Comparison of ENCODE assay signal across 12 mouse cellular contexts in genomic region chr9:110676492-110676911, GRCm38 (mm10). TPM values are rescaled to one million over a fixed set of nuclear protein-coding genes. Genes with fewer than 3 reads are reported as not detected.
DNase-seq lines count a peak whose midpoint lies in the region; ATAC-seq and TF ChIP-seq lines count a peak whose summit lies in the region.
"Had no signal": no experiment of that assay in that cellular context is flagged by ENCODE, and none has a peak within 500 bp of the region (broad histone marks: within the 10 kb centered on the region; RNA-seq: fewer than 3 reads in every experiment).

No protein-coding gene starts in this region.

- no peaks in the 10 kb centered on the region for H3K27me3 ChIP-seq in spleen, adult 2 months (ENCODE audit: control insufficient read depth, insufficient read depth, low read length)
- no peaks in the 10 kb centered on the region for H3K27me3 ChIP-seq in liver, embryonic 16.5 days (ENCODE audit: control insufficient read depth, insufficient read depth, low read depth, low read length)
- no peaks in the 10 kb centered on the region for H3K27me3 ChIP-seq in stomach, postnatal 0 days (ENCODE audit: control insufficient read depth, insufficient read depth, low read length)
- no peaks in the 10 kb centered on the region for H3K27me3 ChIP-seq in forebrain, embryonic 10.5 days (ENCODE audit: poor library complexity, severe bottlenecking)
- H3K27me3 ChIP-seq: neural tube, embryonic 12.5 days had no signal

- H3K9me3 ChIP-seq in liver, embryonic 16.5 days (replicated peaks; ENCODE audit: control insufficient read depth, low read length), result no peaks in the 10 kb centered on the region
- H3K9me3 ChIP-seq in stomach, postnatal 0 days (ENCODE audit: control insufficient read depth, low read length), result no peaks in the 10 kb centered on the region
- H3K9me3 ChIP-seq in forebrain, embryonic 10.5 days, result no peaks in the 10 kb centered on the region
- H3K9me3 ChIP-seq: limb, embryonic 10.5 days; neural tube, embryonic 12.5 days had no signal

- H3K27ac ChIP-seq in spleen, adult 2 months (ENCODE audit: insufficient read depth, low read length), result peak overlapping the region; percentile 9; the same call in 1 of the 2 replicates
- H3K27ac ChIP-seq in liver, embryonic 16.5 days (ENCODE audit: low read length), result peak overlapping the region; percentile 6; the same call in 1 of the 2 replicates
- peak overlapping the region; percentile 75 for H3K27ac ChIP-seq in stomach, postnatal 0 days (replicated peaks)
- H3K27ac ChIP-seq in forebrain, embryonic 10.5 days, result no peak overlapping the region
- H3K27ac ChIP-seq: limb, embryonic 10.5 days; neural tube, embryonic 12.5 days had no signal

- TF ChIP-seq EP300 in stomach, postnatal 0 days (optimal IDR thresholded peaks at IDR 0.05), result no peak

- H3K4me3 ChIP-seq in spleen, adult 2 months (ENCODE audit: extremely low read depth, insufficient read depth, insufficient read length), result no peak overlapping the region
- no peak overlapping the region for H3K4me3 ChIP-seq in liver, embryonic 16.5 days (ENCODE audit: low read depth, low read length)
- H3K4me3 ChIP-seq in stomach, postnatal 0 days (ENCODE audit: low read depth, low read length), result no peak overlapping the region
- no peak overlapping the region for H3K4me3 ChIP-seq in forebrain, embryonic 10.5 days
- H3K4me3 ChIP-seq: limb, embryonic 10.5 days; neural tube, embryonic 12.5 days had no signal

- peak; percentile 73 for ATAC-seq in erythroblast, adult 5-6 weeks (replicated peaks; ENCODE audit: low FRiP score, poor library complexity, severe bottlenecking)
- peak; percentile 70 for ATAC-seq in liver, embryonic 16.5 days (ENCODE audit: low read depth)
- ATAC-seq in stomach, postnatal 0 days (ENCODE audit: low FRiP score, low TSS enrichment), result peak; percentile 74

- WGBS in spleen, adult 2 months, result 31% methylated on average over 8 of the region's 8 CpGs
- WGBS in liver, embryonic 16.5 days (ENCODE audit: insufficient replicate concordance), result 22% methylated on average over 8 of the region's 8 CpGs
- WGBS in stomach, postnatal 0 days, result 69% methylated on average over 8 of the region's 8 CpGs
- WGBS in forebrain, embryonic 10.5 days, result 88% methylated on average over 8 of the region's 8 CpGs

- no peak for DNase-seq in spleen, adult 2 months (ENCODE audit: low read depth in 1 of 2, low spot score in 2 of 2)
- no peak for DNase-seq in spleen, postnatal 14 days (ENCODE audit: low spot score in 2 of 2)
- peak; percentile 69 for DNase-seq in stomach, postnatal 0 days (ENCODE audit: low spot score)
- no peak for DNase-seq in cerebellum, adult 8-10 months
- DNase-seq in forebrain, embryonic 10.5 days (ENCODE audit: extremely low spot score, low spot score), result no peak
- DNase-seq: cerebellum, adult 11 months; gastrocnemius, postnatal 14 days; kidney, adult 18-20 months had no signal

- H3K4me1 ChIP-seq in spleen, adult 2 months (ENCODE audit: control insufficient read depth, insufficient read depth, insufficient read length), result peaks cover 21% of the 10 kb centered on the region
- peaks cover 45% of the 10 kb centered on the region for H3K4me1 ChIP-seq in liver, embryonic 16.5 days (ENCODE audit: control insufficient read depth, low read depth, low read length)
- H3K4me1 ChIP-seq in stomach, postnatal 0 days (replicated peaks; ENCODE audit: control insufficient read depth, insufficient read depth), result 0 out of 2 replicates have a peak, but pooled peaks cover 5% of the 10 kb centered on the region
- peaks cover 46% of the 10 kb centered on the region for H3K4me1 ChIP-seq in forebrain, embryonic 10.5 days

- TF ChIP-seq CTCF in spleen, adult 2 months (IDR thresholded peaks at IDR 0.05; ENCODE audit: extremely low read depth, insufficient read depth, insufficient read length, insufficient replicate concordance), result no peak
- TF ChIP-seq CTCF in stomach, postnatal 0 days (IDR thresholded peaks at IDR 0.05; ENCODE audit: low read depth), result no peak

- H3K36me3 ChIP-seq in spleen, adult 2 months (ENCODE audit: control insufficient read depth, insufficient read depth, low read length), result no peaks in the 10 kb centered on the region
- no peaks in the 10 kb centered on the region for H3K36me3 ChIP-seq in liver, embryonic 16.5 days (ENCODE audit: control insufficient read depth, insufficient read depth)
- H3K36me3 ChIP-seq in stomach, postnatal 0 days (ENCODE audit: control insufficient read depth, insufficient read depth, low read length), result no peaks in the 10 kb centered on the region
- peaks cover 20% of the 10 kb centered on the region for H3K36me3 ChIP-seq in forebrain, embryonic 10.5 days (replicated peaks)
- H3K36me3 ChIP-seq: neural tube, embryonic 12.5 days had no signal

- no peak overlapping the region for H3K4me2 ChIP-seq in liver, embryonic 16.5 days (ENCODE audit: low read depth, low read length)
- H3K4me2 ChIP-seq in stomach, postnatal 0 days (replicated peaks; ENCODE audit: low read depth), result no peak overlapping the region
- H3K4me2 ChIP-seq: neural tube, embryonic 12.5 days had no signal

- TF ChIP-seq POLR2A in spleen, adult 2 months (IDR thresholded peaks at IDR 0.05; ENCODE audit: low read depth, low read length), result no peak

- H3K9ac ChIP-seq in liver, embryonic 16.5 days (ENCODE audit: low read depth, low read length), result no peak overlapping the region
- H3K9ac ChIP-seq in stomach, postnatal 0 days (ENCODE audit: low read length), result no peak overlapping the region
- H3K9ac ChIP-seq: neural tube, embryonic 12.5 days had no signal

RNA-seq across cellular contexts. Expression of gene Ccdc12, which starts 20.2 kb away (rescaled TPM):
- 103 and 110 TPM in 2 replicates for polyA plus RNA-seq in spleen, adult 2 months (2012; rRNA removed)
- 14.0 and 58.5 TPM in 2 replicates for total RNA-seq in erythroblast, adult 5-6 weeks (2015; ENCODE audit: low replicate concordance)
- 20.8 and 29.3 TPM in 2 replicates for total RNA-seq in erythroblast, adult 5-6 weeks (2017; ENCODE audit: low replicate concordance)
- 59.5 and 60.5 TPM in 2 replicates for polyA plus RNA-seq in liver, embryonic 16.5 days (2015; fragmentation: Nextera tagmentation; extraction: Ambion mirVana)
- polyA plus RNA-seq in stomach, postnatal 0 days (2015; fragmentation: Nextera tagmentation; extraction: Ambion mirVana), result 139 and 144 TPM in 2 replicates
- 178 and 183 TPM in 2 replicates for polyA plus RNA-seq in forebrain, embryonic 10.5 days (2016; fragmentation: Nextera tagmentation; extraction: Ambion mirVana)

RNA-seq across cellular contexts. Expression of gene Nbeal2, which starts 22.5 kb away (rescaled TPM):
- polyA plus RNA-seq in spleen, adult 2 months (2012; rRNA removed), result 78.9 and 82.2 TPM in 2 replicates
- total RNA-seq in erythroblast, adult 5-6 weeks (2015; ENCODE audit: low replicate concordance), result 6.9 and 15.6 TPM in 2 replicates
- total RNA-seq in erythroblast, adult 5-6 weeks (2017; ENCODE audit: low replicate concordance), result 12.0 and 12.4 TPM in 2 replicates
- polyA plus RNA-seq in liver, embryonic 16.5 days (2015; fragmentation: Nextera tagmentation; extraction: Ambion mirVana), result 1.7 and 2.8 TPM in 2 replicates
- 5.7 and 6.2 TPM in 2 replicates for polyA plus RNA-seq in stomach, postnatal 0 days (2015; fragmentation: Nextera tagmentation; extraction: Ambion mirVana)
- polyA plus RNA-seq in forebrain, embryonic 10.5 days (2016; fragmentation: Nextera tagmentation; extraction: Ambion mirVana), result 1.4 and 2.0 TPM in 2 replicates

RNA-seq across cellular contexts. Expression of gene Nradd, which starts 52.2 kb away (rescaled TPM):
- polyA plus RNA-seq in spleen, adult 2 months (2012; rRNA removed), result 5.2 and 5.5 TPM in 2 replicates
- total RNA-seq in erythroblast, adult 5-6 weeks (2015; ENCODE audit: low replicate concordance), result 2.3 and 2.9 TPM in 2 replicates
- total RNA-seq in erythroblast, adult 5-6 weeks (2017; ENCODE audit: low replicate concordance), result 1.1 TPM in 1 of 2 replicates, not detected in the other
- polyA plus RNA-seq in liver, embryonic 16.5 days (2015; fragmentation: Nextera tagmentation; extraction: Ambion mirVana), result 1.4 and 1.9 TPM in 2 replicates
- 14.5 and 15.9 TPM in 2 replicates for polyA plus RNA-seq in stomach, postnatal 0 days (2015; fragmentation: Nextera tagmentation; extraction: Ambion mirVana)
- 36.3 and 36.4 TPM in 2 replicates for polyA plus RNA-seq in forebrain, embryonic 10.5 days (2016; fragmentation: Nextera tagmentation; extraction: Ambion mirVana)

Comparison
In these comparisons a context has a peak if more than half of its experiments do, and no peak if none do; other contexts are left out.
1. RNA of gene Nbeal2, which starts 22.5 kb away (polyA plus RNA-seq): 78.9 to 82.2 TPM in spleen, adult 2 months; 5.7 to 6.2 TPM in stomach, postnatal 0 days, 1.7 to 2.8 TPM in liver, embryonic 16.5 days and 1.4 to 2.0 TPM in forebrain, embryonic 10.5 days; every median in the first group is over 10 times any median in the second.
2. Peak in every context shown above with its lines, with median percentiles within 50 percentile points of each other: ATAC-seq.